Comparison of ENCODE assay signal across 19 mouse cellular contexts in the genomic region with DNA sequence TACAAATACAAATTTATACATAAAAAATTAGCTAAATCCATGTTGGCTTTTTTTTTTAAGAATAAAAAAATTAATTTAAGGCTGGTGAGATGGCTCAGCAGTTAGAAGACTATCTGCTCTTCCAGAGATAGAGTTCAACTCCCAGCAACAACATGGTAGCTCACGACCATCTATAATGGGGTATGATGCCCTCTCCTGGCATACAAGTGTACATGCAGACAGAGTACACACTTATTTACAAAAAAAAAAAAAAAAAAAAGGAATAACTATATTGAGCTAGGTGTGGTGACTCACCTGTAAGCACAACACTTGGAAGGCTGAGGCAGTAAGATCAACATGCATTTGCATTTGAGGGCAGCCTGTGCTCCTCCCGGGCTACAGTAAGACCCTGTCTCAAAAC. TPM values are rescaled to one million over a fixed set of nuclear protein-coding genes. Genes with fewer than 3 reads are reported as not detected.
A peak's percentile ranks its signal among the peaks of the same experiment; 100 is the strongest.
DNase-seq lines count a peak whose midpoint lies in the region; TF ChIP-seq lines count a peak whose summit lies in the region.
"Had no signal": no experiment of that assay in that cellular context is flagged by ENCODE, and none has a peak within 500 bp of the region (broad histone marks: within the 10 kb centered on the region; RNA-seq: fewer than 3 reads in every experiment).

No protein-coding gene starts in this region.

- peak; percentile 29 for TF ChIP-seq CTCF in gastrocnemius, adult 2 months (IDR thresholded peaks at IDR 0.05)
- TF ChIP-seq CTCF in left cerebral cortex, adult 2 months (IDR thresholded peaks at IDR 0.05), result peak; percentile 24

- intact Hi-C loops in gastrocnemius, adult 2 months (cut with DNase I), result loop anchor here (5.0 kb wide), 1 partner anchor 78 kb away; no protein-coding TSS in a partner anchor
- intact Hi-C loops in left cerebral cortex, adult 2 months (cut with DNase I), result no loop called here

- no peak overlapping the region for H3K4me3 ChIP-seq in gastrocnemius, adult 2 months
- H3K4me3 ChIP-seq in left cerebral cortex, adult 2 months, result no peak overlapping the region
- no peak overlapping the region for H3K4me3 ChIP-seq in limb, embryonic 10.5 days
- H3K4me3 ChIP-seq: hindbrain, embryonic 10.5 days; kidney, embryonic 15.5 days; midbrain, embryonic 13.5 days; myocyte had no signal

- H3K27me3 ChIP-seq in limb, embryonic 10.5 days (ENCODE audit: low read depth, poor library complexity, severe bottlenecking), result no peaks in the 10 kb centered on the region
- H3K27me3 ChIP-seq: kidney, embryonic 15.5 days; midbrain, embryonic 13.5 days had no signal

- no peak overlapping the region for H3K27ac ChIP-seq in gastrocnemius, adult 2 months
- no peak overlapping the region for H3K27ac ChIP-seq in left cerebral cortex, adult 2 months
- no peak overlapping the region for H3K27ac ChIP-seq in limb, embryonic 10.5 days
- H3K27ac ChIP-seq: hindbrain, embryonic 10.5 days; kidney, embryonic 15.5 days; midbrain, embryonic 13.5 days had no signal

- DNase-seq in gastrocnemius, adult 2 months, result peak; percentile 3
- DNase-seq in gastrocnemius, postnatal 25 days, result no peak
- no peak for DNase-seq in left cerebral cortex, adult 2 months (ENCODE audit: extremely low spot score in 1 of 2, low spot score in 2 of 2)
- DNase-seq in left cerebral cortex, adult 9 months (ENCODE audit: low spot score in 2 of 2), result no peak
- DNase-seq in 416B (ENCODE audit: low read depth), result peak; percentile 26
- peak; percentile 38 for DNase-seq in R1 (ENCODE audit: low read depth, low spot score)
- DNase-seq in limb, embryonic 10.5 days (ENCODE audit: low spot score), result no peak
- DNase-seq in cerebellum, adult 11-12 months, result no peak
- DNase-seq: adrenal gland, postnatal 36 days; cerebellum, adult 18-20 months; cerebellum, postnatal 36 days; gastrocnemius, postnatal 14 days; layer of hippocampus, postnatal 36 days; liver; thymus, postnatal 36 days had no signal

- 83% methylated on average over 2 of the region's 2 CpGs for WGBS in limb, embryonic 10.5 days

- peaks cover 56% of the 10 kb centered on the region for H3K36me3 ChIP-seq in limb, embryonic 10.5 days

- no peaks in the 10 kb centered on the region for H3K4me1 ChIP-seq in limb, embryonic 10.5 days
- H3K4me1 ChIP-seq: hindbrain, embryonic 10.5 days; kidney, embryonic 15.5 days; midbrain, embryonic 13.5 days had no signal

- H3K9me3 ChIP-seq in limb, embryonic 10.5 days (replicated peaks), result no peaks in the 10 kb centered on the region
- H3K9me3 ChIP-seq: hindbrain, embryonic 10.5 days; kidney, embryonic 15.5 days; midbrain, embryonic 13.5 days had no signal

RNA-seq across cellular contexts. Expression of a gene that starts 26.3 kb away (rescaled TPM):
- 10 to 100 TPM; 33.6 to 52.7 TPM for total RNA-seq in gastrocnemius, adult 2 months (2021)
- total RNA-seq in gastrocnemius, postnatal 25 days (2021), result 10 to 100 TPM; 26.4 to 32.5 TPM
- 10 to 100 TPM; 78.6 to 79.4 TPM for total RNA-seq in left cerebral cortex, adult 2 months (2021)
- 46.6 and 69.0 TPM in 2 replicates for polyA plus RNA-seq in limb, embryonic 10.5 days (2016; fragmentation: Nextera tagmentation; extraction: Ambion mirVana)

Comparison
In these comparisons a context has a peak if more than half of its experiments do, and no peak if none do; other contexts are left out.
1. DNase-seq: peak in gastrocnemius, adult 2 months (single experiment), 416B (single experiment) and R1 (single experiment); none in gastrocnemius, postnatal 25 days (single experiment), left cerebral cortex, adult 2 months (0 of 2), left cerebral cortex, adult 9 months (0 of 2), limb, embryonic 10.5 days (single experiment) and cerebellum, adult 11-12 months (single experiment).